Mouse (Mus musculus) urinary bladder, postnatal 36 days (tissue): Measurements from ENCODE around the gene Clptm1.

Source experiments
- DNase-seq, 2 experiments: peaks; one replicate each; pipeline ENCODE4 v3.0.0; 2022; ENCODE audit warnings: low spot score in 2 of 2, mixed read lengths in 1 of 2

Clptm1 gene

DNA sequence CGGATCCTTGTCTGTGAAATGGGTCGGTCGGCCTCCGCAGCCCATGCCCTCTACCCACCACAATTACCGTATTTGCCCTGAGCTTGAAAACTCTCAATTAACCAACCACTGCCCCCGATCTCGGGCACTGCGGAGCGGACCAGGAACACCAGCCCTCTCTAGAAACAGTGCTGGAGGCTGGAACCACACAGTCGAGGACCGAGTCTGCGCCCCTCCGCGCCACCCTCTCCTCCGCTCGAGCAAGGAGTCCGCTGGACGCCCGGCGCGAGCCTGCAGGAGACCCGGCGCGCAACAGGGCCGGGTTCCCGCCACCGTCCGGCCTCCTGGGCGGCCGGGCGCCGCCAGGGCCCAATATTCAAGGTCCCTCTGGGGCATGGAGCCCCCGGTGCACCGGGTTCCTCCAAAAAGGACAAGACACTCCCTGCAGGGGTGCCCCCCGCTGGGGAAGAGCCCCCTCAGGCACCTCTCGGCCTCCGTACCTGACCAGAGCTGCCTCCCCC is 328 bp downstream of the Clptm1 start:
- DNase-seq = no peak

DNA sequence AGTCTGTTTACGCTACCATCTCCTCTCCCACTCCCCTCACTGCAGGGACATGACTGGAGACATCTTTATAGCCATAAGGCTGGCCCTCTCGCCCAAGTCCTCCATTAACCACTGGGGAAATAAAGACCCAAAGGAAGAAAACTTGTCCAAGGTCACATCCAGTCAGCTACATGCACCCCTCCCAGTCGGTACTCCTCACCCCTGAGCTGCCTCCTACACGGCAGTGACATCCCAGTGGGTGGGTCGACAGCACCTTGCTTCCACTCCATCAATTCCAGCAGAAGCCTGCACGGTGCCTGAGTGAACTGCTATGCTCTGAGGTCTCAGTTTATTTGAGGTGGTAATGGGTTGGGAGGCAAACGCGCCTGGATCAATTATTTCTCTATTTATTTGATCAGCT is 893 bp downstream of the Clptm1 start:
- no peak for DNase-seq

DNA sequence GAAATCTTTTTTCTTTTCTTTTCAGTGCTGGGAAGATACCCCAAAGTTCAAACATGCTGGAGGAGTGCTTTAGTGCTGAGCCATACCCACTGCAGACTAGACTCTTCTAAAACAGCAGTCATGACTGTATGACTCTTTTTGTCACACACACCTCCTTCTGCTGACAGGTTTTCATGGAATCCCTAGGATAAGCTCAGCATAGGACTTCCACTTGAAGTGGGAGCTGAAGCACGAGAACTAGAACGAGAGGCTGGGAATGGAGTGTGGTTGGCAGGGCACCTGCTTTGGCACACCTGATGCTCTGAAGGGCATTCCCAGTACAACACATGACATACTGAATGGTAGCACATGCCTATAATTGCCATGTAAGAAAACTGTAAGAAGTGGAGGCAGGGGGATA is 12.2 kb downstream of the Clptm1 start:
- no peak for DNase-seq

DNA sequence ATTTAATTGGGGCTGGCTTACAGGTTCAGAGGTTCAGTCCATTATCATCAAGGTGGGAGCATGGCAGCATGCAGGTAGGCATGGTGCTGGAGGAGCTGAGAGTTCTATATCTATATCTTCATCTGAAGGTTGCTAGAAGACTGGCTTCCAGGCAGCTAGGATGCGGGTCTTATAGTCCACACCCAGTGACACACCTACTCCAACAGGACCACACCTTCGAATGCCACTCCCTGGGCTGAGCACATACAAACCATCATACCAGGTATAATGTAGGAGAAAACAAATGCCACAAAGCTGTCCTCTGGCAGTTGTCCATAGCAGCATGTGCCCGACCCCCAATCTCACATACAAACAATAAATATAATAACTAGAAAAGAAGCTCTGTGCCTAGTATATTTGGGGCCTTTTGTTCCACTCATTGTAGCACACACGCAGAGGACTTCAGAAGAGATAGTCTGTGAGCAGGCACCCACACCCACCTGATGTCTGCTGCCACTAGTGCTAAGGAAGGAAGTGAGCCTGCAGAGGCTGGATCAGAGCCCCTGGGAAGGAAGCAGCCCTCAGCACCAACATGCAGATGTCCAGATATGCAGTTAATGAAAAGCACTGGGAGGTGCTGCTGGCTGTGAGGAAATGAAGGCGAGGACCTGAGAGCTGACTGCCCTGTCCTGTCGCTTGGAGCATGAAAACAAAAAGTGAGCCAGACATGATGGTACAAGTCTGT is 13.6 kb downstream of the Clptm1 start:
- DNase-seq = no peak

DNA sequence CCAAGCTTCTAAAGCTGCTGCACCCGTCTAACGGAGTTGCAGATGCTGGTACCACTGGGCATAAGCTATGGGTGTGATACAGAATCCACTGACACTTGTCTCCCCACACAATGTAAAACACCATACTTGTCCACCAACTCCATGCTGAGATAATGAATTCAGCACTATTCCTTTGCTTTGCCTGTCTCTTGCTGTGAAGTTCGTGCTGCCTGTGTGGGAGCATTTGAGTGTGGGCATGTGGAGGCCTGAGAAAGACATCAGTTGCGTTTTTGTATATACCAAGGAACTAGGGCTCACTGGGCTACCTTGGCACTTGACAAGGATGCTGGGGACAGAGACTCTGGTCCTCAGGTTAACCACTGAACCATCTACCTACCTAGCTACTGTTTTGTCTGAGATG is 23.6 kb downstream of the Clptm1 start:
- DNase-seq = no peak

DNA sequence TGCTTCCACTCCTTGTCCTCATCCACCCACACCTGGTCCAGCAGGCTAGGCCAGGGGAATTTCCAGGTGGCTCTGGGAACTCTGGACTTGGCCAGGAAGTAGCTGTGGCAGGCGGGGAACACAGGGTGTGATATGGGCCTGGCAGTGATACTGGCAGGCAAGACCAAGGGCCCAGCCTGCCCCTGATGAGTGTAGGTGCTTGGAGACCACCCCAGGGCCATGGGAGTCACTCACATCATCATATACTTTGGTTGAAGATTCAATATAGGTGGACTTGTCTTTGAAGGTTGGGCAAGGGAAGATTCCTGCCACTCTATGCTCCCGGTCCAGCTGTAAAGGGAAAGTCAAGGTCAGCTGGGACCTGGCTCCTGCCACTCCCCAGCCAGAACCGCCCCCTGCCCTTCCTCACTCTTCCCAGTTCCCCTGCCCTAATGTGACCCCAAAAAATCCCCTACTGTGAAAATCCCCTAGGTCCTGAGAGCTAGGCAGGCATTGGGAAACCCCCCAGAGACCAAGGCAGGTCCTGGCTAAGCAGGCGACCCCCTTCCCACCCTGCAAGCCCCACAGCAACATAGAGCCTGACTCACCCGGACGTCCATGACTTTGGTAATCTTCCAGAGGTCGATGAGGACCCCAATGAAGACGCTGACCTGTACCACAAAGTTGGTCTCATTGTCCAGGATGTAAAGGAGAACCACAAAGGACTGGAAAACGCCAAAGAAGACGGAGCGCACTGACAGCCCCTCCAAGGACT is 29.6 kb downstream of the Clptm1 start:
- DNase-seq = no peak

DNA sequence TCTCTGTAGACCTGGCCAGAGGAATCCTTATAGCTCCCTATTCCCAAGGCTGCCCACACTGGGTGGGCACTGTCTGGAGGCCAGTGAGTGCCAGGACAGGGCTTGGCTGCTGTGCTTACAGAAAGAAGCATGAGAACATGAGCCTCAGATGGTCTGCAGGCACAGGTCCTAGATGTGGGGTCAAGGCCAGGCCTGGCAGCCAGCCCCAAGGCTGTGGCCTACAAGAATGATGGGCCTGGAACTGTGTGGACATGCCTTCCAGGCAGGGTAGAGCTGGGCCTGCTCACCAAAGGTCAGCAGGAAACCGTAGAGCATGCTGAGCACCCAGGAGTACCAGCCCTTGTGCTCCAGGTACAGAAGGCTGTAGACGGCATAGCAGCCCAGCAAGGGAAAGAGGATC is 30.2 kb downstream of the Clptm1 start:
- no peak for DNase-seq

DNA sequence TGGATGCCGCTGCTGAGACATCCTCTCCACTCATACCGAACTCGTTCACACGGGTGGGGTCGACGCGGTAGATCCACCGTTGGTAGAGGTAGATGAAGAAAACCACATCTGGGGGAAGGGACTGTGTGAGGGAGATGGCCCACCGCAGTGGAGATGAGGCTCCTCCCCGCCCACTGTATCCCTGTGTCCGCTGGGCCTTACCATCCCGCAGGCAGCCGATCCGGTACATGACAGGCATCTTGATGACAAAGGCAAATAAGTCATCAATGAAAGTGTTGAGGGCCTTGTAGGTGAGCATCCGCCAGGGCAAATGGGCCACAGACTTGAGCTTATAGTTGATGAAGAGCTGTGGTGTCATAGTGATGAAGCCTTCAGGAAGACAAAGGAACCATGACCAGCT is 31.0 kb downstream of the Clptm1 start:
- DNase-seq = no peak

DNA sequence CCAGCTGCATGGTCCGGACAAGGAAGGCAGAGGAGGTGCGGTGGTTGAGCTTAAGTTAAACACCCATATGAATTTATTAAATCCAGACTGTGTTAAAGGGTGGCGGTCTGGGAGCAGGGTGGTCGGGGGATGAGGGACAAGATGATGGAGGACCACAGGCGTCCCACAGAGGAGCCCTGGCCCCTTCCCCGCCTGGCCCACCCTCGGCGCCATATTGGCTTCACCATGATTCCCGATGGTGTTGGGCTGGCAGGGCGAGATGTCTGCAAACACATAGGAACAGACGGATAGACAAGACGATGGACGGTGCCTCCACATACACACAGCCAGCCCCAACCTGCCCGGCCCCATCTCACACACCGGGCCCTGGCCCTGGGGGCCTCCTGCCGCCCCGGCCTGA is 31.6 kb downstream of the Clptm1 start:
- no peak for DNase-seq

DNA sequence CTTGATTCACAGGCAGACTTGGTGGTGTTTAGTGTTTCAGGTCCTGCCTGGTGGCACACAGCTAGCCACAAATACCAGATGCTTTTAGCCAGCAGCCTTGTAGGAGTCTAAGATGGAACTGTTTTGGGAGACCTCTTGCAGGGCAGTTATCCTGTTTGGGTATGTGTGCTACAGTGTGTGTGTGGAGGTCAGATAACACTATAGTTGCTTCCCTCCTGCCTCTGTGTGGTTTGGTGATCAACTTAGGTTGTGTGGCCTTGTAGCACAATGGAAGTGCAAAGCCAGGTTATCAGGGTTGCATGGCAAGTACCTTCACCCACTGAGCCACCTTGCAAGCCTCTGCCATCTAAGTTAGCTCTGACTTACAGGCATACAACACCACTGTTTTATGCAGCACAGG is 32.1 kb downstream of the Clptm1 start:
- DNase-seq = no peak

DNA sequence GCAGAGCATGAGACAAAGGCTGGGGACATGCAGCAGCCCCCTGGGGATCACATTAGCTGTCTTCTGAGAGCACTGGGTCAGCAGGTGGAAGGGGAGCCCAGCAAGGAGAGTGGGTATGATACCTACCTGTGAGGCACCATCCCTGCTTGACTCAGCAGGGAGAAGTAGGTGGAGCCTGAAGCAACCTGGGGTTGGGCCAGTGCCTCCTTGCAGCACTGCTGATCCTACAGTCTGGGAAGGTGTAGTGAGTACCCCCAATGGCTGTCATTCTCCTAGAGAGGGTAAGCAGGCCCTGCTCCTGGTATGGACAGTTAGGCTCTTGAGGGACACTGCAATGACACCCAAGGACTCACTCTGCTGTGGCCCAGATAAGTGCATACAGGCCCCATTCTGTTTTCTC is 32.6 kb downstream of the Clptm1 start:
- no peak for DNase-seq

DNA sequence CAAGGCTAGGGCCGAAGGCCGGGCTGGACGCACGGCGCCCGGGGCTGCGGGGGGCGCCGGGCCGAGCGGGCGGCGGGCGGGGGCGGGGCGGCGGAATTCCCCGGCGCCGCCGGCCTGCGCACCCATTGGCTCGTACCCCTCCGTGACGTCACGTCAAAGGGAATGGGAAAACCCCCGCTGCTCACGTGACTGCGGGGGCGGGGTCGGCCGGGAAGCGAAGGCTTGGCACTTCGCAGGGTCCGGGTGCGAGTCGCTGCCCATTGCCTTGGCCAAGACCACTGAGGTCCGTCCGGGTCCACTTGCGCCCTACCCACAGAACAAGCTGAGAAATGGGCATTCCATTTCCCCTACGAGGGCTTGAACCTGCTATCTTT is 35.5 kb downstream of the Clptm1 start, which contains the start of gene Relb:
Gene Relb, minus strand, starts transcription at position 78 of the 374 bp plus-strand sequence.
- peak; percentile 88 to 89 for DNase-seq

DNA sequence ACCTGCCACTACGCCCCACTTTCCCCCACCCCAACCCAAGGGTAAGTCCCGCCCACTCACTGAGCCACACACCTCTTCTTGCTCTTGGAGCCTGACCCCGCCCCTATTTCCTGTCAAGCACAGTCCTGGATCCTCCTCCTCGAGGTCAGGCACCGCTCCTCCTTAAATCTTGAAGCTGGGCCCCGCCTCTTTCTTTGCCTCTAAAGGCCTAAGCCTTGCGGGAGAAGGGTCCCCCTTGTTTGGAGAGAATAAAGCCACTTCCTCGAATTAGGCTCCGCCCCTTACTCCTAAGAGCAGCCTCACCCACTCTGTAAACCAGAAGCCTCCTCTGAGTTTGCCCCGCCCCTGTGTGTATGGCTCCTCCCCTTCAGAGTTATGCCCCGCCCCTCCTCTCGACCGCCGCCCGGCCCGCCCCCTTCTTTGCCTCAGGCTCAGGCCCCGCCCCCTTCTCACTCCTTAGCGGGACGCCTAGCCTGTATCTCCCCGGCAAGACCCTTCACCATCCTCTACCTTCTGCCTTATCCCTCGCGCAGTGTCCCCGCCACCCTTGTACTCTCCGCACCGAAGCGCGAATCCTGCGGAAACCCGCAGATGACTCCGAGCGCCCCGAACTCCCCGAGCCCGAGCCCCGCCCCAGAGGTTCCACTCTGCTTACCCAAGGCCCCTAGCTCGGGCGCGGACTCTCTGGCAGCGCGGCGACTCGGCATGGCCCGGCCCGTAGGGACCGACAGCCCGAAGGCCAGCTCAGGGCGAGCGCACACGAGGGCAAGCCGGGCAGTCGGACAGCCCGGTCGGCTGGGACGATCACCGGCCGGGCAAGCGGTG is 36.1 kb downstream of the Clptm1 start:
- peak; percentile 96 for DNase-seq

DNA sequence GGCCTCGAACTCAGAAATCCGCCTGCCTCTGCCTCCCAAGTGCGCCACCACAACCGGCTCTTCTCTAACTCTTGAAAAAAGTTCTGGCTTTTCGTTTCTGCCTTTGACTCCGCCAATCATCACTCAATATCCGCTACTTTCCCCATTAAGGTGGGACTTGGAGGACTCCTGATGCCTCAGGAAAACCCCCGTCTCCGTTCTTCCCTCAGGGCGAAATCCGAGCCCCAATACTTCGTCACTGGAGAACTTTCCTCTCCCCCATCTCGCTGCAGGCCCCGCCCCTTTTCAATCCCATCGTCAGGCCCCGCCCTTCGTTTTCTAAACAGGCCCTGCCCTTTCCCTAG is 36.7 kb downstream of the Clptm1 start:
- no peak for DNase-seq

DNA sequence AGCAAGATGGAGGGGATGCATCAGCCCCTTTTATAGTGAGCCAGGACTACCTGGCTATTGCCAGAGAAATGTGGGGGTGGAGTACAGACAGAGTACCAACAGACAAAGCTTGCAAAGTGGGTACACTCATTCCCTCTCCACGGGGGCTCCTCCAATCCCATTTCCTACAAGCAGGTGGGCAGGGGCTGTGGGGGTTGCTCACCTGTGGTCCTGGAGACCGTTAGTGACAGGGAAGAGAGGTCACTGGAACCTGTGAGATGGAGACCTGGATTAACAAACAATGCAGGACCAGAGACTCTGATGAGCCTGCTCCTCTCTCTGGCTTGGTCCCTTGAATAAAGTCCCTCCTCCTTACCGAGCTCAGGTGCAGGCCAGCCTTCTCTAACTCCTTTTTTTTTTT is 37.1 kb downstream of the Clptm1 start:
- DNase-seq = no peak

DNA sequence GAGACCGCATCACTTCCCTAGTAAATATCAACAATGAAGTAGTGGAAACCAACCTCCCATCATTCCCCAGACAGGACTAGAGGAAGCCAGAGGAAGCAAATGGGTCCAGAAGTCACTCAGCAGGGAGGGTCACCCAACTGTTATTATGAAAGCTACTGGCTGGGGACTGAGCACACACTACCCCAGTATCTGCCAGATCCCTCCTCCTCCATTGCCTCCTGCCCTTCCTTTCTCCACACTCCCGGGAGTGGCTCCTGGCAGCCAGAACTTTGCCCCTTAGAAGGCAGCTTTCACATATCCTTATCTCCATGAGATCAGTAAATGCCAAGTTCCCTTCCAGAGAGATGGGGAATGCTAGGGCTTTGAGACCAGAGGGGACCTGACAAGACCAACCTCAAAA is 41.4 kb downstream of the Clptm1 start:
- no peak for DNase-seq

DNA sequence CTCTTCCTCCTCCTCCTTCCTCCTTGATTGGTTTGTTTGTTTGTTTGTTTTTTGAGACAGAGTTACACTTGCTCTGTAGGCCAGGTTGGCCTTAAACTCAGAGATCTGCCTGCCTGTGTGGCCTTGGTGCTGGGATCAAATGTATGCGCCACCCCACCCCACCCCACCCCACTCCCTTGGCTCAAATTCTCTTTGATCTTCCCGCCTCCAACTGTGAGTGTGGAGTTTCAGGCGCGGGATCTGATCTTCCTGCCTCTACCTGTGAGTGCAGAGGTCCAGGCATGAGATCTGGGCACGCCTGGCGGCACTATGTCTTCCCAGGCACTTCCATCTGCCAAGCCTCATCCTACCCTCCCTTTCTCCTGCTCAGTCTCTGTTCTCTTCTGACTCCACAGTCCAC is 42.6 kb downstream of the Clptm1 start:
- DNase-seq = no peak

DNA sequence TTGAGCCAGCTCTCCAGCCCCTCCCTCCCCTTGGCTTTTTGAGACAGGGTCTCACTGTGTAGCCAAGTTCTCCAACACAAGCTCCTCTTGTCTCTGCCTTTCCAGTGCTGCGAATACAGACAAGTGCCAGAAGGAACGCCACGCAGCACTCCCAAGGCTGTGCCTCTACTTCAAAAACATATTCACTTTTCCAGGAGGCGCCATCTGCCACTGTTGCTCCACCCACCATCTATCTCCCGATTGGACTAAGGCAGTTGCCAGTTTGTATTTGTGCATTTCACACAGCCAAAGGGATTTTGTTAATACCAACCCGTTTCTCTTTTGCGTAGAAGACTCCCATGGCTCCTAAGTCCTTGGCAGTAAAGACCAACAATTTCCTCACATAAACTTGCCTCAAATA is 44.0 kb downstream of the Clptm1 start:
- DNase-seq = no peak

DNA sequence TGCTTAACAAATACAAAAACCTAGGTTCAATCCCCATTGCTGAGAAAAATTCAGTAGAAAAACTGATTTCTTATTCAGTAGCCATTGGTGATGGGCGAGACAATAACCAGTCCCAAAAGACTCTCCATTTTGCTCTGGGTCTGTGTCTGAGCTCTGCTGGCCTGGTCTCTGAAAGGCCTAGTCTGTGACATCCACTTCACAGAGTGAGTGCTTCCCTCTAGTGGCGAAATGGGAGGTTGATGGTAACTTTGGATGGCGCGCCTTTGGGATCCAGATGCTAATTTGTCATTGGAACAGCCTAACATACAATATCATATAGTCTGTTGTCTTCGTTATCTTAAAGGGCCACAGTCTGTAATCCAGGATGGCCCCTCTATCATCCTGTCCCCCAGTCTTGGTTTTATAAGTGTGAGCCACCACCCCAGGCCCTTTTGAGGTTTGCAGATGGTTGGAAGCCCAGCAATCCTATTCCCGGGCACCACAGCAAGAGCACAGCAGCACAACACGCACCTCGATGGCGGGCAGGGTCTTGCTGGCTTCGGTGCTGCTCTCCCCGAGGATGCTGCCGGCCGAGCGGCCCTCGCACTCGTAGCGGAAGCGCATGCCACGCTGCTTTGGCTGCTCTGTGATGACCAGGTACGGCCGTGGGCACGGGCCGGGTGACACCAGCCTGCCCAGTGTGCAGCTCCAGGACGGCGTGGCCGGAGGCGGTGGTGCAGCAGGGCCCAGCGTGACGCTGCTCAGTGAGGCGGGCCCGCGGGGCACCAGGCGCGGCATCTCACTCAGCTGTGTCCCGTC is 45.6 kb downstream of the Clptm1 start:
- DNase-seq = peak; percentile 54 to 67

DNA sequence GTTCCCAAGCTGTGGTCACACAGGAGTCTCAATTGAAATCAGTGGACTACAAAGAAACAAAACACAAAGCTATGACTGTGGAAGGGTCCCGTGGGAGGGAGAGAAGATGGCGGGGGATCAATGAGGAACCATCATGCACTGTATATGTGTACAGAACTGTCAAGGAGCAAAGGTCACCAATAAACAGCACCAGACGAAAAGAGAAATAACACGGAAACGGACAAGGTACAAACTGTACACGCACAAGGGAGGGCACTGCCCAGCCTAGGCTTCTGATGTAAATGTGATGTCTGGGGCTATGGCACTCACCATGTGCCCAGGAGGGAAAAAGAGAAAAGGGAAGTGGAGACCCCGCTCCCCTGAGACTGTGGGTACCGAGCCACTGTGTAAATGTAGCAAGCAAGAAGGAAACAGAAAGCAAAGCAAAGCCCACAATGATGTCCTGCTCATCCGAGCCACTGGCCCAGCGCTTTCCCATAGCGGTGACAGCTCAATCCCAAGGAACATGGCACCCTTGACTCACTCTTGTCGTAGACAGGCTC is 49.7 kb downstream of the Clptm1 start:
- DNase-seq = no peak

DNA sequence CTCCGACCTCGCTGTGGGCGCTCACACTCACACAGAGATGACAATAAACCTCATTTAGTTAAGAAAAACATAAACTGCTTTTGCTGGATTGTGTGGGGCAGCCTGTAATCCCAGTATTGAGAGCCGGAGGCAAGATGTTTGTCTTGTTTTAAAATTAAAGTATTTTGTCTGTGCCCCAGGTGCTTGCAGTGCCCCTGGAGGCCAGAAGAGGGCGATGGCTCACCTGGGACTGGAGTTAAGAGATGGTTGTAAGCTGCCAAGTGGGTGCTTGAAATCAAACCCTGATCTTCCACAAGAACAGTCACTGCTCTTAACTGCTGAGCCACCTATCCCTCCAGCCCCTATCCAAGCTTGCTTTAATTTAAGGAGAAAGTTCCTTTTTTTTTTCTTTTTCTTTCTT is 53.9 kb downstream of the Clptm1 start:
- DNase-seq = no peak
